Mouse (Mus musculus): ENCODE results near the gene Thoc3. TPM values are rescaled to one million over a fixed set of nuclear protein-coding genes. Genes with fewer than 3 reads are reported as not detected.

Thoc3 gene
- total RNA-seq, 2 experiments from 2014 or later = 14.7 to 16.5 TPM

GRCm38 (mm10) chr13:54436666-54437065, 32.0 kb downstream of the Thoc3 start:
- intact Hi-C loops (cut with DNase I) = no loop called here
- H3K27ac ChIP-seq = no peak overlapping the region

GRCm38 (mm10) chr13:54431161-54431560, 37.5 kb downstream of the Thoc3 start:
- DNase-seq = no peak
- intact Hi-C loops (cut with DNase I) = no loop called here
- no peak overlapping the region for H3K4me3 ChIP-seq
- TF ChIP-seq CTCF (IDR thresholded peaks at IDR 0.05) = no peak
- H3K27ac ChIP-seq = no peak overlapping the region

More at GRCm38 (mm10) chr13:54436666-54437065, 32.0 kb downstream of the Thoc3 start:
- H3K4me3 ChIP-seq = no peak overlapping the region
- no peak for TF ChIP-seq CTCF (IDR thresholded peaks at IDR 0.05)
- DNase-seq = no peak

- H3K27ac ChIP-seq = no peak overlapping the region
- no peak overlapping the region for H3K4me3 ChIP-seq
- no peak for TF ChIP-seq CTCF (IDR thresholded peaks at IDR 0.05)
- intact Hi-C loops (cut with DNase I) = no loop called here
- no peak for DNase-seq
These were observed 38.6 kb downstream of the Thoc3 start for GRCm38 (mm10) chr13:54430051-54430450.

GRCm38 (mm10) chr13:54428771-54429170, 39.9 kb downstream of the Thoc3 start:
- DNase-seq = no peak
- intact Hi-C loops (cut with DNase I) = no loop called here
- Histone ChIP-seq H3K27ac (no peak overlapping the region), H3K4me3 (no peak overlapping the region)
- no peak for TF ChIP-seq CTCF (IDR thresholded peaks at IDR 0.05)

- no peak for TF ChIP-seq CTCF (IDR thresholded peaks at IDR 0.05)
- Histone ChIP-seq H3K4me3 (no peak overlapping the region), H3K27ac (no peak overlapping the region)
- no peak for DNase-seq
- intact Hi-C loops (cut with DNase I) = no loop called here
These were observed 41.6 kb downstream of the Thoc3 start for GRCm38 (mm10) chr13:54426781-54427655.

- DNase-seq = no peak
- Histone ChIP-seq H3K4me3 (no peak overlapping the region), H3K27ac (no peak overlapping the region)
- intact Hi-C loops (cut with DNase I) = no loop called here
- no peak for TF ChIP-seq CTCF (IDR thresholded peaks at IDR 0.05)
These were observed 43.4 kb downstream of the Thoc3 start for GRCm38 (mm10) chr13:54425269-54425668.

- Histone ChIP-seq H3K4me3 (no peak overlapping the region), H3K27ac (no peak overlapping the region)
- intact Hi-C loops (cut with DNase I) = no loop called here
- no peak for TF ChIP-seq CTCF (IDR thresholded peaks at IDR 0.05)
- DNase-seq = no peak
These were observed 48.4 kb downstream of the Thoc3 start for GRCm38 (mm10) chr13:54420226-54420625.

- intact Hi-C loops (cut with DNase I) = no loop called here
- TF ChIP-seq CTCF (IDR thresholded peaks at IDR 0.05) = no peak
These were observed 49.8 kb downstream of the Thoc3 start for GRCm38 (mm10) chr13:54418781-54419327.

GRCm38 (mm10) chr13:54415059-54415458, 53.6 kb downstream of the Thoc3 start:
- no peak overlapping the region for H3K27ac ChIP-seq
- no peak for TF ChIP-seq CTCF (IDR thresholded peaks at IDR 0.05)
- DNase-seq = no peak
- intact Hi-C loops (cut with DNase I) = no loop called here
- no peak overlapping the region for H3K4me3 ChIP-seq

More at GRCm38 (mm10) chr13:54418781-54419327, 49.8 kb downstream of the Thoc3 start:
- Histone ChIP-seq H3K4me3 (no peak overlapping the region), H3K27ac (no peak overlapping the region)
- DNase-seq = no peak

- intact Hi-C loops (cut with DNase I) = no loop called here
- no peak for TF ChIP-seq CTCF (IDR thresholded peaks at IDR 0.05)
- Histone ChIP-seq H3K27ac (no peak overlapping the region), H3K4me3 (no peak overlapping the region)
- no peak for DNase-seq
These were observed 55.9 kb downstream of the Thoc3 start for GRCm38 (mm10) chr13:54412721-54413120.

GRCm38 (mm10) chr13:54412236-54412635, 56.4 kb downstream of the Thoc3 start:
- Histone ChIP-seq H3K27ac (no peak overlapping the region), H3K4me3 (no peak overlapping the region)
- no peak for TF ChIP-seq CTCF (IDR thresholded peaks at IDR 0.05)
- intact Hi-C loops (cut with DNase I) = no loop called here
- DNase-seq = no peak

GRCm38 (mm10) chr13:54411656-54412055, 57.0 kb downstream of the Thoc3 start:
- Histone ChIP-seq H3K4me3 (no peak overlapping the region), H3K27ac (no peak overlapping the region)
- intact Hi-C loops (cut with DNase I) = no loop called here
- no peak for DNase-seq
- no peak for TF ChIP-seq CTCF (IDR thresholded peaks at IDR 0.05)

Other genes starting within 250 kb of the Thoc3 start
- under 1 TPM; 0.46 to 0.84 TPM for gene Cplx2, start 97.5 kb downstream of the Thoc3 start, total RNA-seq (2021)
- gene Simc1, start 34.9 kb upstream of the Thoc3 start, total RNA-seq (2021) = 1 to 10 TPM; 2.6 to 3.6 TPM
- gene 4833439L19Rik, start 96.6 kb upstream of the Thoc3 start, total RNA-seq (2021) = 100 to 1,000 TPM; 192 to 200 TPM
- gene Arl10, start 106.2 kb upstream of the Thoc3 start, total RNA-seq (2021) = 1 to 10 TPM; 2.0 to 3.2 TPM
- 10 to 100 TPM; 16.2 to 20.5 TPM for gene Nop16, start 121.2 kb upstream of the Thoc3 start, total RNA-seq (2021)
- 100 to 1,000 TPM; 148 to 150 TPM for gene Higd2a, start 121.4 kb upstream of the Thoc3 start, total RNA-seq (2021)
- 100 to 1,000 TPM; 130 to 160 TPM for gene Cltb, start 142.5 kb upstream of the Thoc3 start, total RNA-seq (2021)
- gene Faf2, start 152.9 kb upstream of the Thoc3 start, total RNA-seq (2021) = 10 to 100 TPM; 11.1 to 16.8 TPM
- gene Rnf44, start 225.1 kb upstream of the Thoc3 start, total RNA-seq (2021) = 10 to 100 TPM; 23.3 to 34.1 TPM
- gene Cdhr2, start 232.6 kb upstream of the Thoc3 start, total RNA-seq (2021) = not detected